Mouse (Mus musculus): Measurements from ENCODE around the gene Ptprg.
"Not testable (repeated sequence)": the region's sequence is repeated elsewhere in the genome, so short reads cannot be mapped to it uniquely, and the experiment has no call there.

Ptprg gene

GRCm38 (mm10) chr14:11988975-11989374 is 435.6 kb downstream of the Ptprg start:
- DNase-seq = no peak

GRCm38 (mm10) chr14:11991151-11991550 is 437.8 kb downstream of the Ptprg start:
- DNase-seq = no peak

GRCm38 (mm10) chr14:11992111-11992510 is 438.8 kb downstream of the Ptprg start:
- no peak for DNase-seq

GRCm38 (mm10) chr14:11992534-11992933 is 439.2 kb downstream of the Ptprg start:
- DNase-seq = no peak

- DNase-seq = no peak
Measured at GRCm38 (mm10) chr14:11997555-11997954, 444.2 kb downstream of the Ptprg start.

GRCm38 (mm10) chr14:11998464-11998863 is 445.1 kb downstream of the Ptprg start:
- no peak for DNase-seq

- no peak for DNase-seq
Measured at GRCm38 (mm10) chr14:12004061-12004460, 450.7 kb downstream of the Ptprg start.

GRCm38 (mm10) chr14:12011766-12012165 is 458.4 kb downstream of the Ptprg start:
- DNase-seq = no peak

- no peak for DNase-seq
Measured at GRCm38 (mm10) chr14:12025812-12026728, 472.7 kb downstream of the Ptprg start.

GRCm38 (mm10) chr14:12027247-12027646 is 473.9 kb downstream of the Ptprg start:
- no peak for DNase-seq

GRCm38 (mm10) chr14:12029926-12030325 is 476.6 kb downstream of the Ptprg start:
- DNase-seq = no peak

- no peak for DNase-seq
Measured at GRCm38 (mm10) chr14:12036530-12037283, 483.4 kb downstream of the Ptprg start.

- DNase-seq = no peak
Measured at GRCm38 (mm10) chr14:12039743-12040142, 486.4 kb downstream of the Ptprg start.

GRCm38 (mm10) chr14:12041566-12041965 is 488.2 kb downstream of the Ptprg start:
- no peak for DNase-seq

GRCm38 (mm10) chr14:12046226-12046882 is 493.0 kb downstream of the Ptprg start:
- no peak for DNase-seq

- DNase-seq = no peak
Measured at GRCm38 (mm10) chr14:12047637-12048036, 494.3 kb downstream of the Ptprg start.

- no peak for DNase-seq
Measured at GRCm38 (mm10) chr14:12056912-12057524, 503.7 kb downstream of the Ptprg start.

- DNase-seq = peak in 1 of 2 experiments; percentile 21
Measured at GRCm38 (mm10) chr14:12057856-12058255, 504.5 kb downstream of the Ptprg start.

GRCm38 (mm10) chr14:12059149-12059548 is 505.8 kb downstream of the Ptprg start:
- DNase-seq = no peak

GRCm38 (mm10) chr14:12061313-12061712 is 508.0 kb downstream of the Ptprg start:
- DNase-seq = not testable (repeated sequence)

- DNase-seq = no peak
Measured at GRCm38 (mm10) chr14:12062628-12063360, 509.5 kb downstream of the Ptprg start.

GRCm38 (mm10) chr14:12065001-12065400 is 511.7 kb downstream of the Ptprg start:
- DNase-seq = no peak
